Mouse (Mus musculus): Measurements from ENCODE around the gene Atp2b1. TPM values are rescaled to one million over a fixed set of nuclear protein-coding genes. Genes with fewer than 3 reads are reported as not detected.

Gene Atp2b1
- total RNA-seq, 1 experiment = 66.8 TPM

DNA sequence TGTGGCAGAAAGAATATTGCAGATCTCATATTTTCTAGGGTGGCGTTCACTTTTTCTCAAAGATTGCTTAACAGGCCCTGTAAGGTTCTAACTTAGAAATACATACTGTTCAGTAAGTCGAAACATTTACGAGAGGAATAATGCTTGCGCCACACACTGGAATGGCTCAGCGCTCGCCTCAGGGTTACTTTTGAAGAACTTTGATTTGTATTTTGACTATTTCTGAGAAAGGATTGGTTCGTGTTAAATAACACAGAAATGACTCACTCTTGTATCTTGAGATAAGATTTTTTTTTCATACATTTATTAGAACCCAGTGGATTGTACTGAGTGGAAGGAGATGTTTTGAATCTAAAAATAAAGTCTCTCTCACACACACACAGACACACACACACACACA is 135.9 kb downstream of the Atp2b1 start:
- no peak for TF ChIP-seq HCFC1 (IDR thresholded peaks at IDR 0.05; ENCODE audit: borderline replicate concordance, insufficient read depth, low read length)
- no peak for TF ChIP-seq ZNF384 (IDR thresholded peaks at IDR 0.05; ENCODE audit: low read depth, low read length)
- TF ChIP-seq ZC3H11A (IDR thresholded peaks at IDR 0.05; ENCODE audit: borderline replicate concordance, low read depth, low read length) = no peak
- TF ChIP-seq CHD2 (IDR thresholded peaks at IDR 0.05; ENCODE audit: low read depth, low read length) = no peak
- no peak for TF ChIP-seq MAFK (IDR thresholded peaks at IDR 0.05; ENCODE audit: insufficient read depth, low read depth, low read length)
- Histone ChIP-seq H3K4me3 (ENCODE audit: insufficient read depth in 1 of 2, low read depth in 1 of 2, low read length in 2 of 2, poor library complexity in 1 of 2, severe bottlenecking in 1 of 2) (no peak overlapping the region), H3K27ac (ENCODE audit: insufficient read depth, low read depth, low read length, poor library complexity, severe bottlenecking) (no peak overlapping the region), H3K9me3 (ENCODE audit: control insufficient read depth, insufficient read depth, low read depth, low read length) (no peaks in the 10 kb centered on the region), H3K4me1 (ENCODE audit: control insufficient read depth in 2 of 2, insufficient read depth in 2 of 2, low read length in 2 of 2, poor library complexity in 1 of 2) (no peaks in the 10 kb centered on the region), H3K9ac (ENCODE audit: insufficient read depth, low read depth, low read length, poor library complexity, severe bottlenecking) (no peak overlapping the region), H3K36me3 (ENCODE audit: control insufficient read depth, insufficient read depth, low read length, poor library complexity, severe bottlenecking) (no peaks in the 10 kb centered on the region)
- no peak for DNase-seq (ENCODE audit: low read depth, low spot score)
- in situ Hi-C loops (cut with MboI; ENCODE audit: low sequenced_read_pairs in 2 of 2, unreplicated experiment in 2 of 2) = no loop called here

DNA sequence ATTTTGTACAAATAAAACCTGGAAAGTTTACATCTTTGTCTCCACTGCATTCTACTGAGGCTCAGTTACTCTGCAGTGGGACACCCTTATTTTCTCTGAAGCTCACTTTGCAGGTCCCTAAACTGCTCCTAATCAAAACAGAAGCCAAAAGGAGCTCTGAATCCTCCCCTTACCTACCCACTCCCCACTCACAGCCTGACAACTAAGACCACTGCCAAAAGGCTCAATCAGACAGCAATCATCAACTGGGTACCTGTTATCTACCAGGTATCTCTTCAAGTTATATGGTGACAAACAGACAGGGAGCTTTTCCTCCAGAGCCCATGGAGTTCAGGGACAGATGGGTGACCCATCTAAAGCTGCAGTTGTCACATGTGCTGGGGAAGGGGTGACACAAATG is 138.9 kb downstream of the Atp2b1 start:
- DNase-seq (ENCODE audit: low read depth, low spot score) = no peak
- in situ Hi-C loops (cut with MboI; ENCODE audit: low sequenced_read_pairs in 2 of 2, unreplicated experiment in 2 of 2) = no loop called here

DNA sequence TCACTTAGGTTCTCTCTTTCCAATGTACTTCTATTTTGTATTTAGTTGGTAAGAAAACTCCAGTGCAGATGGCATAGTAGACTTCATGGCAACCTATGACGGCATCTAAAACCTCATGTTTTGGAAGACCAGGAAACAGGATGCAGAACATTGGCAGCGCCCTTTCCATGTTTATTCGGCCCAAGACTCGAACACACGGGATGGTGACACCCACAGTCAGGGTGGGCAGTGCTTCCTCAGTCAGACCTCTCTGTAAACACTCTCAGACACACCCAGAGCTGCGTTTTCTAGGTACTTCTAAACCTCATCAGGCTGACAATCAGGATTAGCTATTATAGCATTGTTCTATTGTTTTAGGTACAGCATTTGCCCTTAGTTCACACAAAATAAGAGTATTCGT is 146.4 kb downstream of the Atp2b1 start:
- no peak for TF ChIP-seq ZC3H11A (IDR thresholded peaks at IDR 0.05; ENCODE audit: borderline replicate concordance, low read depth, low read length)
- TF ChIP-seq MAFK (IDR thresholded peaks at IDR 0.05; ENCODE audit: insufficient read depth, low read depth, low read length) = no peak
- TF ChIP-seq HCFC1 (IDR thresholded peaks at IDR 0.05; ENCODE audit: borderline replicate concordance, insufficient read depth, low read length) = no peak
- no peak for TF ChIP-seq ZNF384 (IDR thresholded peaks at IDR 0.05; ENCODE audit: low read depth, low read length)
- no peak for TF ChIP-seq CHD2 (IDR thresholded peaks at IDR 0.05; ENCODE audit: low read depth, low read length)
- in situ Hi-C loops (cut with MboI; ENCODE audit: low sequenced_read_pairs in 2 of 2, unreplicated experiment in 2 of 2) = no loop called here
- H3K4me1 ChIP-seq (ENCODE audit: control insufficient read depth in 2 of 2, insufficient read depth in 2 of 2, low read length in 2 of 2, poor library complexity in 1 of 2) = no peaks in the 10 kb centered on the region
- no peak overlapping the region for H3K27ac ChIP-seq (ENCODE audit: insufficient read depth, low read depth, low read length, poor library complexity, severe bottlenecking)
- H3K9ac ChIP-seq (ENCODE audit: insufficient read depth, low read depth, low read length, poor library complexity, severe bottlenecking) = no peak overlapping the region
- no peaks in the 10 kb centered on the region for H3K9me3 ChIP-seq (ENCODE audit: control insufficient read depth, insufficient read depth, low read depth, low read length)
- no peak for DNase-seq (ENCODE audit: low read depth, low spot score)
- H3K4me3 ChIP-seq (ENCODE audit: insufficient read depth in 1 of 2, low read depth in 1 of 2, low read length in 2 of 2, poor library complexity in 1 of 2, severe bottlenecking in 1 of 2) = no peak overlapping the region
- H3K36me3 ChIP-seq (ENCODE audit: control insufficient read depth, insufficient read depth, low read length, poor library complexity, severe bottlenecking) = no peaks in the 10 kb centered on the region

More for the DNA sequence above, 138.9 kb downstream of the Atp2b1 start:
- Histone ChIP-seq H3K9ac (ENCODE audit: insufficient read depth, low read depth, low read length, poor library complexity, severe bottlenecking) (no peak overlapping the region), H3K4me1 (ENCODE audit: control insufficient read depth in 2 of 2, insufficient read depth in 2 of 2, low read length in 2 of 2, poor library complexity in 1 of 2) (no peaks in the 10 kb centered on the region), H3K27ac (ENCODE audit: insufficient read depth, low read depth, low read length, poor library complexity, severe bottlenecking) (no peak overlapping the region), H3K4me3 (ENCODE audit: insufficient read depth in 1 of 2, low read depth in 1 of 2, low read length in 2 of 2, poor library complexity in 1 of 2, severe bottlenecking in 1 of 2) (no peak overlapping the region), H3K9me3 (ENCODE audit: control insufficient read depth, insufficient read depth, low read depth, low read length) (no peaks in the 10 kb centered on the region), H3K36me3 (ENCODE audit: control insufficient read depth, insufficient read depth, low read length, poor library complexity, severe bottlenecking) (no peaks in the 10 kb centered on the region)
- TF ChIP-seq ZNF384 (IDR thresholded peaks at IDR 0.05; ENCODE audit: low read depth, low read length) (no peak), HCFC1 (IDR thresholded peaks at IDR 0.05; ENCODE audit: borderline replicate concordance, insufficient read depth, low read length) (no peak), ZC3H11A (IDR thresholded peaks at IDR 0.05; ENCODE audit: borderline replicate concordance, low read depth, low read length) (no peak), CHD2 (IDR thresholded peaks at IDR 0.05; ENCODE audit: low read depth, low read length) (no peak), MAFK (IDR thresholded peaks at IDR 0.05; ENCODE audit: insufficient read depth, low read depth, low read length) (no peak)

DNA sequence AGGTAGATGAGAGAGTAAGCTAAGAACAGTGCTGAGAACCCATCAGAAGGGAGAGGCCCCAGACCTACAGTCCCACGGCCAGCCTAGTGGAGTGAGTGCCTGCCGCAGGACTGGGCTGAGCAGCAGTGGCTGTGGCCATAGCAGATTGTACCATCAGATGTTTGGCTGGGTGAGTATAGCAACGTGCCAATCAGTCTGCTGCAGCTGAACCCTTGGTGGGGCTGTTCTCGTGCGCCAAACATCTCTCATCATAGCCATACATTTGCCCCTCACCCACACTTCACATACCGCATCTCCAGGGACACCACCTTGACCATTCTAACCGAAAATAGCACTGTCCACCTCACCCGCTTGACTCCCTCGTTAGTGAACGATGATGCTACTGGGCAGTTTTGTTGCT is 147.2 kb downstream of the Atp2b1 start:
- DNase-seq (ENCODE audit: low read depth, low spot score) = no peak
- H3K36me3 ChIP-seq (ENCODE audit: control insufficient read depth, insufficient read depth, low read length, poor library complexity, severe bottlenecking) = no peaks in the 10 kb centered on the region
- H3K9me3 ChIP-seq (ENCODE audit: control insufficient read depth, insufficient read depth, low read depth, low read length) = no peaks in the 10 kb centered on the region
- no peak overlapping the region for H3K27ac ChIP-seq (ENCODE audit: insufficient read depth, low read depth, low read length, poor library complexity, severe bottlenecking)
- TF ChIP-seq ZNF384 (IDR thresholded peaks at IDR 0.05; ENCODE audit: low read depth, low read length) = no peak
- TF ChIP-seq HCFC1 (IDR thresholded peaks at IDR 0.05; ENCODE audit: borderline replicate concordance, insufficient read depth, low read length) = no peak
- TF ChIP-seq ZC3H11A (IDR thresholded peaks at IDR 0.05; ENCODE audit: borderline replicate concordance, low read depth, low read length) = no peak
- no peak for TF ChIP-seq CHD2 (IDR thresholded peaks at IDR 0.05; ENCODE audit: low read depth, low read length)
- TF ChIP-seq MAFK (IDR thresholded peaks at IDR 0.05; ENCODE audit: insufficient read depth, low read depth, low read length) = no peak
- in situ Hi-C loops (cut with MboI; ENCODE audit: low sequenced_read_pairs in 2 of 2, unreplicated experiment in 2 of 2) = no loop called here
- no peak overlapping the region for H3K4me3 ChIP-seq (ENCODE audit: insufficient read depth in 1 of 2, low read depth in 1 of 2, low read length in 2 of 2, poor library complexity in 1 of 2, severe bottlenecking in 1 of 2)
- H3K4me1 ChIP-seq (ENCODE audit: control insufficient read depth in 2 of 2, insufficient read depth in 2 of 2, low read length in 2 of 2, poor library complexity in 1 of 2) = no peaks in the 10 kb centered on the region
- H3K9ac ChIP-seq (ENCODE audit: insufficient read depth, low read depth, low read length, poor library complexity, severe bottlenecking) = no peak overlapping the region

- DNase-seq (ENCODE audit: low read depth, low spot score) = no peak
- no peaks in the 10 kb centered on the region for H3K4me1 ChIP-seq (ENCODE audit: control insufficient read depth in 2 of 2, insufficient read depth in 2 of 2, low read length in 2 of 2, poor library complexity in 1 of 2)
- H3K36me3 ChIP-seq (ENCODE audit: control insufficient read depth, insufficient read depth, low read length, poor library complexity, severe bottlenecking) = no peaks in the 10 kb centered on the region
- no peak overlapping the region for H3K4me3 ChIP-seq (ENCODE audit: insufficient read depth in 1 of 2, low read depth in 1 of 2, low read length in 2 of 2, poor library complexity in 1 of 2, severe bottlenecking in 1 of 2)
- in situ Hi-C loops (cut with MboI; ENCODE audit: low sequenced_read_pairs in 2 of 2, unreplicated experiment in 2 of 2) = no loop called here
- no peak for TF ChIP-seq CHD2 (IDR thresholded peaks at IDR 0.05; ENCODE audit: low read depth, low read length)
- TF ChIP-seq ZNF384 (IDR thresholded peaks at IDR 0.05; ENCODE audit: low read depth, low read length) = no peak
- no peak for TF ChIP-seq ZC3H11A (IDR thresholded peaks at IDR 0.05; ENCODE audit: borderline replicate concordance, low read depth, low read length)
- TF ChIP-seq HCFC1 (IDR thresholded peaks at IDR 0.05; ENCODE audit: borderline replicate concordance, insufficient read depth, low read length) = no peak
- no peak for TF ChIP-seq MAFK (IDR thresholded peaks at IDR 0.05; ENCODE audit: insufficient read depth, low read depth, low read length)
- no peaks in the 10 kb centered on the region for H3K9me3 ChIP-seq (ENCODE audit: control insufficient read depth, insufficient read depth, low read depth, low read length)
- no peak overlapping the region for H3K27ac ChIP-seq (ENCODE audit: insufficient read depth, low read depth, low read length, poor library complexity, severe bottlenecking)
- H3K9ac ChIP-seq (ENCODE audit: insufficient read depth, low read depth, low read length, poor library complexity, severe bottlenecking) = no peak overlapping the region
These were observed 148.3 kb downstream of the Atp2b1 start for GRCm38 (mm10) chr10:99062546-99062945.

Other genes starting within 250 kb of the Atp2b1 start
- gene Poc1b, start 192.6 kb downstream of the Atp2b1 start, total RNA-seq (2012; rRNA removed) = 3.6 and 4.1 TPM in 2 replicates
- gene Galnt4, start 193.8 kb downstream of the Atp2b1 start, total RNA-seq (2012; rRNA removed) = 3.5 and 3.7 TPM in 2 replicates
- not detected in 2 replicates for gene Phxr2, start 211.9 kb downstream of the Atp2b1 start, total RNA-seq (2012; rRNA removed)

Measured in ES-E14 (cell line).